8 mouse cellular contexts compared by ENCODE assay signal in genomic region chr9:95525961-95526360, GRCm38 (mm10). TPM values are rescaled to one million over a fixed set of nuclear protein-coding genes. Genes with fewer than 3 reads are reported as not detected.
A peak's percentile ranks its signal among the peaks of the same experiment; 100 is the strongest.
DNase-seq lines count a peak whose midpoint lies in the region; ATAC-seq and TF ChIP-seq lines count a peak whose summit lies in the region.

No protein-coding gene starts in this region.

- no peak overlapping the region for H3K9ac ChIP-seq in liver, embryonic 16.5 days (ENCODE audit: low read depth, low read length)

- 0 out of 2 replicates have a peak, but pooled peaks cover 5% of the 10 kb centered on the region for H3K4me1 ChIP-seq in heart, embryonic 10.5 days
- H3K4me1 ChIP-seq in liver, embryonic 16.5 days (ENCODE audit: control insufficient read depth, low read depth, low read length) = no peaks in the 10 kb centered on the region

- no peak overlapping the region for H3K4me3 ChIP-seq in heart, embryonic 10.5 days
- no peak overlapping the region for H3K4me3 ChIP-seq in C2C12 (ENCODE audit: insufficient read depth, poor library complexity, severe bottlenecking)
- no peak overlapping the region for H3K4me3 ChIP-seq in liver, embryonic 16.5 days (ENCODE audit: low read depth, low read length)

- no peaks in the 10 kb centered on the region for H3K9me3 ChIP-seq in heart, embryonic 10.5 days
- no peaks in the 10 kb centered on the region for H3K9me3 ChIP-seq in liver, embryonic 16.5 days (replicated peaks; ENCODE audit: control insufficient read depth, low read length)

- no peaks in the 10 kb centered on the region for H3K79me3 ChIP-seq in C2C12 (ENCODE audit: low read depth)

- DNase-seq in heart, adult 18-20 months = peak; percentile 46 to 53
- DNase-seq in heart, embryonic 10.5 days (ENCODE audit: low spot score) = no peak
- DNase-seq in cerebellum, adult 9-10 months = peak; percentile 96
- peak; percentile 12 for DNase-seq in yolk sac, embryonic 10.5 days (ENCODE audit: low spot score)
- DNase-seq in layer of hippocampus, postnatal 36 days = no peak

- ATAC-seq in hematopoietic stem cell, adult 5-6 weeks (replicated peaks in 1 of 2; ENCODE audit: insufficient read depth in 1 of 2, low FRiP score in 2 of 2, low TSS enrichment in 1 of 2, low read depth in 1 of 2, poor library complexity in 2 of 2, severe bottlenecking in 2 of 2) = peak; percentile 80 to 84
- peak; percentile 71 for ATAC-seq in liver, embryonic 16.5 days (ENCODE audit: low read depth)

- H3ac ChIP-seq in C2C12 (ENCODE audit: control insufficient read depth, insufficient read length, low read depth) = no peak overlapping the region

- no peak overlapping the region for H3K27ac ChIP-seq in heart, embryonic 10.5 days
- H3K27ac ChIP-seq in liver, embryonic 16.5 days (ENCODE audit: low read length) = no peak overlapping the region

- no peaks in the 10 kb centered on the region for H3K36me3 ChIP-seq in heart, embryonic 10.5 days
- no peaks in the 10 kb centered on the region for H3K36me3 ChIP-seq in C2C12 (ENCODE audit: control insufficient read depth, insufficient read depth)
- no peaks in the 10 kb centered on the region for H3K36me3 ChIP-seq in liver, embryonic 16.5 days (ENCODE audit: control insufficient read depth, insufficient read depth)

- 8% methylated on average over 2 of the region's 2 CpGs for WGBS in heart, embryonic 10.5 days
- WGBS in liver, embryonic 16.5 days (ENCODE audit: insufficient replicate concordance) = 20% methylated on average over 2 of the region's 2 CpGs

- H3K27me3 ChIP-seq in heart, embryonic 10.5 days (ENCODE audit: insufficient read depth, poor library complexity, severe bottlenecking) = no peaks in the 10 kb centered on the region
- H3K27me3 ChIP-seq in C2C12 (ENCODE audit: control insufficient read depth, insufficient read depth, insufficient read length) = no peaks in the 10 kb centered on the region
- no peaks in the 10 kb centered on the region for H3K27me3 ChIP-seq in liver, embryonic 16.5 days (ENCODE audit: control insufficient read depth, insufficient read depth, low read depth, low read length)

- no peak overlapping the region for H3K4me2 ChIP-seq in liver, embryonic 16.5 days (ENCODE audit: low read depth, low read length)

- no peaks in the 10 kb centered on the region for H3K79me2 ChIP-seq in C2C12 (ENCODE audit: control insufficient read depth, insufficient read depth)

- TF ChIP-seq CTCF in C2C12 (IDR thresholded peaks at IDR 0.05; ENCODE audit: control insufficient read depth, insufficient read depth, insufficient read length) = peak; percentile 50

TF ChIP-seq in C2C12, 6 proteins besides CTCF, POLR2A, EP300 and RAD21:
- no peak for TF ChIP-seq MAX (IDR thresholded peaks at IDR 0.05)
- TF ChIP-seq MYOD1 (IDR thresholded peaks at IDR 0.05; ENCODE audit: control insufficient read depth, insufficient read length, low read depth) = no peak
- no peak for TF ChIP-seq FOSL1 (IDR thresholded peaks at IDR 0.05; ENCODE audit: insufficient read depth, low read length, poor library complexity, severe bottlenecking)
- TF ChIP-seq USF1 (IDR thresholded peaks at IDR 0.05; ENCODE audit: low read depth) = no peak
- TF ChIP-seq MYOG (IDR thresholded peaks at IDR 0.05; ENCODE audit: control insufficient read depth, extremely low read depth, insufficient read length) = no peak
- no peak for TF ChIP-seq CEBPB (IDR thresholded peaks at IDR 0.05; ENCODE audit: low read depth)
TF ChIP-seq in C2C12: peak in this region for 0.

RNA-seq across cellular contexts. Expression of gene U2surp, which starts 14.2 kb away (rescaled TPM):
- total RNA-seq in heart, adult 18-20 months (2021) = 10 to 100 TPM; 27.3 to 34.6 TPM
- polyA plus RNA-seq in heart, embryonic 10.5 days (2016; fragmentation: Nextera tagmentation; extraction: Ambion mirVana) = 87.3 and 104 TPM in 2 replicates
- 12.0 TPM for polyA plus RNA-seq in C2C12 (2012; fragmentation: generic; extraction: Trizol)
- 170 and 189 TPM in 2 replicates for total RNA-seq in hematopoietic stem cell, adult 5-6 weeks (2017)
- polyA plus RNA-seq in liver, embryonic 16.5 days (2015; fragmentation: Nextera tagmentation; extraction: Ambion mirVana) = 48.7 and 50.4 TPM in 2 replicates
- 10 to 100 TPM; 67.0 to 68.8 TPM for total RNA-seq in layer of hippocampus, postnatal 36 days (2021)

RNA-seq across cellular contexts. Expression of gene Paqr9, which starts 33.5 kb away (rescaled TPM):
- total RNA-seq in heart, adult 18-20 months (2021) = 10 to 100 TPM; 38.1 to 40.5 TPM
- 0.60 and 3.3 TPM in 2 replicates for polyA plus RNA-seq in heart, embryonic 10.5 days (2016; fragmentation: Nextera tagmentation; extraction: Ambion mirVana)
- polyA plus RNA-seq in C2C12 (2012; fragmentation: generic; extraction: Trizol) = under 0.01 TPM
- 0.88 and 4.4 TPM in 2 replicates for total RNA-seq in hematopoietic stem cell, adult 5-6 weeks (2017)
- 5.8 and 6.7 TPM in 2 replicates for polyA plus RNA-seq in liver, embryonic 16.5 days (2015; fragmentation: Nextera tagmentation; extraction: Ambion mirVana)
- total RNA-seq in layer of hippocampus, postnatal 36 days (2021) = 10 to 100 TPM; 50.6 to 51.6 TPM

Comparison
In these comparisons a context has a peak if more than half of its experiments do, and no peak if none do; other contexts are left out.
1. DNase-seq: peak in heart, adult 18-20 months (2 of 2), cerebellum, adult 9-10 months (single experiment) and yolk sac, embryonic 10.5 days (single experiment); none in heart, embryonic 10.5 days (single experiment) and layer of hippocampus, postnatal 36 days (0 of 2).